Mouse (Mus musculus): Measurements from ENCODE around the gene Acbd4. TPM values are rescaled to one million over a fixed set of nuclear protein-coding genes. Genes with fewer than 3 reads are reported as not detected.
A peak's percentile ranks its signal among the peaks of the same experiment; 100 is the strongest.

Gene Acbd4
- total RNA-seq, 1 experiment: 14.0 TPM

DNA sequence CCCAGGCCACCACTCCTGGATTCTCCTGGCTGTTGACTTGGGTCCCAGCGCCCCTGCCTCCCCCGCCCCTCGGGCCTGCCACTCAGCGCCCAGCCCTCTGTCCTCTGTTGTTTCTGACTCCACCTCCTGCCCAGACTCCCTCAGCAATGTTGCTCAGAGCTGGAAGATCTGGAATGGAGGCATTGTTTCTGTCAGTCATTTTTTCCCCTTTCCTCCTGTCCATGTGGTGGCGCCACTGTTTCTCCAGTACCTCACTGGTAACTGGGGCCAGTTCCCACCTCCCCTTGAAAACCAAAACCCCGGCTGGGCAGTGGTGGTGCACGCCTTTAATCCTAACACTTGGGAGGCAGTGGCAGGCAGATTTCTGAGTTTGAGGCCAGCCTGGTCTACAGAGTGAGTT, 60.0 kb downstream of the Acbd4 start:
- Histone ChIP-seq H3K36me3 (ENCODE audit: control insufficient read depth, insufficient read depth, low read length, poor library complexity, severe bottlenecking) (no peaks in the 10 kb centered on the region), H3K27ac (ENCODE audit: insufficient read depth, low read depth, low read length, poor library complexity, severe bottlenecking) (peak overlapping the region; percentile 46; the same call in 1 of the 2 replicates), H3K9ac (ENCODE audit: insufficient read depth, low read depth, low read length, poor library complexity, severe bottlenecking) (peak overlapping the region; percentile 56; the same call in 1 of the 2 replicates), H3K9me3 (ENCODE audit: control insufficient read depth, insufficient read depth, low read depth, low read length) (no peaks in the 10 kb centered on the region), H3K4me1 (ENCODE audit: control insufficient read depth in 2 of 2, insufficient read depth in 2 of 2, low read length in 2 of 2, poor library complexity in 1 of 2) (peaks cover 0 to 12% of the 10 kb centered on the region in 2 experiments; a peak in 2 of 4 replicates), H3K4me3 (ENCODE audit: insufficient read depth in 1 of 2, low read depth in 1 of 2, low read length in 2 of 2, poor library complexity in 1 of 2, severe bottlenecking in 1 of 2) (peak overlapping the region; percentile 24 to 39; a peak in 3 of 4 replicates)
- DNase-seq (ENCODE audit: low read depth, low spot score): peak; percentile 75
- no peak for TF ChIP-seq ZNF384 (IDR thresholded peaks at IDR 0.05; ENCODE audit: low read depth, low read length)
- peak; percentile 36; the same call in 1 of the 2 replicates for TF ChIP-seq HCFC1 (IDR thresholded peaks at IDR 0.05; ENCODE audit: borderline replicate concordance, insufficient read depth, low read length)
- in situ Hi-C loops (cut with MboI; ENCODE audit: low sequenced_read_pairs in 2 of 2, unreplicated experiment in 2 of 2): no loop called here

Other genes starting within 250 kb of the Acbd4 start
- 161 and 198 TPM in 2 replicates for gene Eftud2, start 220.7 kb upstream of the Acbd4 start, total RNA-seq (2012; rRNA removed)
- gene Ccdc103, start 220.5 kb upstream of the Acbd4 start, total RNA-seq (2012; rRNA removed): 0.48 and 1.1 TPM in 2 replicates
- gene Fam187a, start 216.5 kb upstream of the Acbd4 start, total RNA-seq (2012; rRNA removed): not detected in 2 replicates
- 0.36 and 0.42 TPM in 2 replicates for gene Gfap, start 200.8 kb upstream of the Acbd4 start, total RNA-seq (2012; rRNA removed)
- gene Kif18b, start 176.6 kb upstream of the Acbd4 start, total RNA-seq (2012; rRNA removed): 38.4 and 51.0 TPM in 2 replicates
- 3.3 and 3.7 TPM in 2 replicates for gene C1ql1, start 155.0 kb upstream of the Acbd4 start, total RNA-seq (2012; rRNA removed)
- gene Nmt1, start 73.5 kb upstream of the Acbd4 start, total RNA-seq (2012; rRNA removed): 57.1 and 61.0 TPM in 2 replicates
- gene Dcakd, start 73.3 kb upstream of the Acbd4 start, total RNA-seq (2012; rRNA removed): 32.1 and 43.7 TPM in 2 replicates
- 8.0 and 13.2 TPM in 2 replicates for gene Plcd3, start within 50 bp of the Acbd4 start, total RNA-seq (2012; rRNA removed)
- gene Hexim1, start 14.5 kb downstream of the Acbd4 start, total RNA-seq (2012; rRNA removed): 20.0 and 29.1 TPM in 2 replicates
- gene Hexim2, start 30.7 kb downstream of the Acbd4 start, total RNA-seq (2012; rRNA removed): 8.5 and 9.7 TPM in 2 replicates
- gene Fmnl1, start 69.4 kb downstream of the Acbd4 start, total RNA-seq (2012; rRNA removed): 0.94 and 1.9 TPM in 2 replicates
- gene 1700023F06Rik, start 106.9 kb downstream of the Acbd4 start, total RNA-seq (2012; rRNA removed): 0.26 TPM in 1 of 2 replicates, not detected in the other
- gene Spata32, start 116.8 kb downstream of the Acbd4 start, total RNA-seq (2012; rRNA removed): not detected in 2 replicates
- 4.5 and 5.3 TPM in 2 replicates for gene Map3k14, start 165.8 kb downstream of the Acbd4 start, total RNA-seq (2012; rRNA removed)